Mouse (Mus musculus) kidney, postnatal 0 days (tissue): ENCODE results near the gene Mgat2. TPM values are rescaled to one million over a fixed set of nuclear protein-coding genes. Genes with fewer than 3 reads are reported as not detected.
"Not testable (repeated sequence)": the region's sequence is repeated elsewhere in the genome, so short reads cannot be mapped to it uniquely, and the experiment has no call there.

Experiments
- ATAC-seq: fragments of 200-750 bp; cut with Nextera tagmentation; replicated peaks from 2 replicates; pipeline ENCODE4 v1.8.0; 2017; ENCODE audit warnings: low read depth, moderate number of reproducible peaks, moderate TSS enrichment, moderate library complexity; ENCODE audit not compliant: low FRiP score
- DNase-seq: peaks from one replicate; pipeline ENCODE4 v3.0.0-alpha.2; 2016; ENCODE audit warnings: low spot score
- H3K27ac ChIP-seq: fragments of 300-500 bp; sonication (generic); 2 replicates; pipeline ENCODE4 v1.5.1; 2014; ENCODE audit warnings: mild to moderate bottlenecking
- H3K27me3 ChIP-seq: fragments of 300-500 bp; sonication (generic); 2 replicates; pipeline ENCODE4 v1.6.1; 2014; ENCODE audit warnings: low read length, mixed read lengths; ENCODE audit not compliant: insufficient read depth
- H3K36me3 ChIP-seq: fragments of 300-500 bp; sonication (generic); 2 replicates; pipeline ENCODE4 v1.6.1; 2014; ENCODE audit warnings: low read length, mixed read lengths; ENCODE audit not compliant: insufficient read depth
- H3K4me1 ChIP-seq: fragments of 300-500 bp; sonication (generic); replicated peaks from 2 replicates; pipeline ENCODE4 v1.6.1; 2014; ENCODE audit warnings: antibody characterized with exemption, low read length, mixed read lengths; ENCODE audit not compliant: insufficient read depth
- H3K4me2 ChIP-seq: fragments of 300-500 bp; sonication (generic); 2 replicates; pipeline ENCODE4 v1.6.1; 2014; ENCODE audit warnings: mild to moderate bottlenecking, low read length, moderate library complexity, mixed read lengths
- H3K4me3 ChIP-seq: fragments of 300-500 bp; sonication (generic); replicated peaks from 2 replicates; pipeline ENCODE4 v1.5.1; 2014; ENCODE audit warnings: low read depth, low read length
- H3K9ac ChIP-seq: fragments of 300-500 bp; sonication (generic); 2 replicates; pipeline ENCODE4 v1.6.1; 2014; ENCODE audit warnings: low read depth, low read length
- H3K9me3 ChIP-seq: fragments of 300-500 bp; sonication (generic); replicated peaks from 2 replicates; pipeline ENCODE4 v1.6.1; 2016; ENCODE audit warnings: low read length, inconsistent platforms, mixed read lengths
- CTCF ChIP-seq: IDR thresholded peaks from 2 replicates; pipeline ENCODE4 v1.5.1; 2016; ENCODE audit warnings: antibody characterized with exemption, low read depth, mild to moderate bottlenecking, moderate library complexity
- WGBS: fragments of 180-500 bp; shearing (Covaris S2); extraction: QIAGEN DNeasy Blood & Tissue Kit; methylation state at CpG from one replicate; pipeline ENCODE4 v1.1.7; 2014; 5-methylcytosine and 5-hydroxymethylcytosine counted together
- polyA plus RNA-seq: library from polyadenylated mRNA; unstranded; fragments of >200 nt; fragmentation: Nextera tagmentation; extraction: Ambion mirVana; gene quantifications from 2 replicates; pipeline ENCODE4 v1.2.1, GENCODE M21; 2015

The Mgat2 gene
- polyA plus RNA-seq, 1 experiment from 2014 or later: 81.5 TPM

DNA sequence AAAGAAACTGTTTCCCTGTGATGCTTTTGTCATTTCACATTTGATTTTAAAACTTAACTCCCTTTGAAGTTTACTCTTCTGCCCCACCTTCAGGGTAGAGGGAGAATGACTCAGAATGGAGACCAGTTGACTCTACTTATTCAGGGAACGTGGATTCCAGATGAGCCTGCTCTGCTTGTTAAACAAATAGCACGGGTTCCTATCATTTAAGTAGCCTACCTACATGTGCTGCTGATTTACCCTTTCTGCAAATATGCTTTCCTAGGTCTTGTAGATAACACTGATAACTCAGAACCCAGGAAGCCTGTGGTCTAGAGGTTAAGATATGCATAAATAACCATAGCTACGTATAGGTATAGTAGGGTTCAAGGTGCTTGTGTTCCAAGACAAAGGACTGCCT, 19.1 kb upstream of the Mgat2 start:
- no peak overlapping the region for H3K4me2 ChIP-seq
- 0 out of 2 replicates have a peak, but pooled peaks cover 9% of the 10 kb centered on the region for H3K4me1 ChIP-seq
- no peak overlapping the region for H3K4me3 ChIP-seq
- no peaks in the 10 kb centered on the region for H3K27me3 ChIP-seq
- H3K27ac ChIP-seq: no peak overlapping the region
- H3K36me3 ChIP-seq: no peaks in the 10 kb centered on the region
- ATAC-seq (no peak), DNase-seq (no peak)
- H3K9ac ChIP-seq: no peak overlapping the region
- H3K9me3 ChIP-seq: no peaks in the 10 kb centered on the region
- WGBS: 59% methylated on average over 3 of the region's 3 CpGs
- TF ChIP-seq CTCF: no peak

DNA sequence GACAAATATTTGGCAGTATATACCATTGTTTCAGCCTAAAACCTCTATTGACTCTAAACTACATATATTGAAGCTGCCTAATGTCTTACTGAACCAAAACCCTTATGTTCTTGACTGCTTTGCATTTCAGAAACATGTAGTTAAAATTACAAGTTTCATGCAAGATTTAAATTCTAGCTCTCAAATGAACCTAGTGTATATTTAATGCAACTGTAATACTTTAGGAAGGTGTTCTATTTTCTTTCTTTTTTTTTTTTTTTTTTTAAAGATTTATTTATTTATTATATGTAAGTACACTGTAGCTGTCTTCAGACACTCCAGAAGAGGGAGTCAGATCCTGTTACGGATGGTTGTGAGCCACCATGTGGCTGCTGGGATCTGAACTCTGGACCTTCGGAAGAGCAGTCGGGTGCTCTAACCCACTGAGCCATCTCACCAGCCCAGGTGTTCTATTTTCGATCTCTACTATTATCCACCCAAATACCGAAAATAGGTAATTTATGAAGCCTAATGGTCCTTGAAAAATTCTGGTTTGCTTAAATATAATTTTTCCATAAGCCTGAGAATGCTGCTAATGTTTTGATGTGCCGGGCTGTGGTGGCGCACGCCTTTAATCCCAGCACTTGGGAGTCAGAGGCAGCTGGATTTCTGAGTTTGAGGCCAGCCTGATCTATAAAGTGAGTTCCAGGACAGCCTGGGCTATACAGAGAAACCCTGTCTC, 16.9 kb upstream of the Mgat2 start:
- 70% methylated on average over 8 of the region's 8 CpGs for WGBS
- H3K4me3 ChIP-seq, H3K27me3 ChIP-seq, ATAC-seq, H3K27ac ChIP-seq, H3K9me3 ChIP-seq, H3K9ac ChIP-seq, H3K4me1 ChIP-seq, H3K4me2 ChIP-seq, DNase-seq, H3K36me3 ChIP-seq: not testable (repeated sequence)

DNA sequence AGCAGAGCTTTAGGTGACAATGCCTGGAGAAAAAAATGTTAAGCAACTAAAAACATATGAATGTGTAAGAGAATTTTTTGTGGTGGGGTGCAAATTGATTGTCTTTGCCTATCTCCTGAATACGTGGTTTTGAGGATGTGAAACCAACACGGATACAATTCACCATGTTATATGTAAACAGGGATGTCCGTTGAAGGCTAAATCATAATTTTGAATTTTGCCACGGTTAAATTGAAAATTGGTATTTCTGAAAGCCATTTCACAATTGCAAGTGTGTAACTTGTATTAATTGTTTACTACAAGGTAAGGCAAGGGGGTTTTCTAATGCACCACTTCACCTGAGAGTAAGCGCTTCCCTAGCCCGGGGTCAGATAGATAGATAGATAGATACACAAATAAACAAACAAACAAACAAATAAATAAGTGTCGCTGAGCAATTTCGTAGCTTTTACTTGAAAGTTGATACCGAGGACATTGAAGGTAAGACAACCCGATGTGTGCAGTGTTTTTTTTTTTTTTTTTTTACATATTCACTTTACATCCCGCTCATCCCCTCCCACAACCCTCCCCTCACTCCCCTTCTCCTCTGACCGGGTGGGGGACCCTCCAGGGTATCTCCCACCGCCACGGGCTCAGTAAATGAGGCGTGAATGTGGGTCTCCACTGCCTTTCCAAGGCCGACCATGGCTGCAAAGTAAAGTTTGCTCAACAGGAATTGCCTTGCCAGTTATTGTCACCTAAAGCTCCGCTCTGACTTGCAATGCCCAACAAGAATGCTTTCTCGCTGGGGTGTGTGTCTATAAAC, 16.1 kb upstream of the Mgat2 start:
- Histone ChIP-seq H3K4me3 (peak overlapping the region; percentile 73), H3K9me3 (no peaks in the 10 kb centered on the region), H3K36me3 (no peaks in the 10 kb centered on the region), H3K4me1 (0 out of 2 replicates have a peak, but pooled peaks cover 9% of the 10 kb centered on the region), H3K27me3 (no peaks in the 10 kb centered on the region), H3K27ac (peak overlapping the region; percentile 55; the same call in 1 of the 2 replicates), H3K4me2 (peak overlapping the region; percentile 97), H3K9ac (peak overlapping the region; percentile 67)
- DNase-seq (no peak), ATAC-seq (no peak)
- 8% methylated on average over 18 of the region's 18 CpGs for WGBS
- TF ChIP-seq CTCF: no peak

DNA sequence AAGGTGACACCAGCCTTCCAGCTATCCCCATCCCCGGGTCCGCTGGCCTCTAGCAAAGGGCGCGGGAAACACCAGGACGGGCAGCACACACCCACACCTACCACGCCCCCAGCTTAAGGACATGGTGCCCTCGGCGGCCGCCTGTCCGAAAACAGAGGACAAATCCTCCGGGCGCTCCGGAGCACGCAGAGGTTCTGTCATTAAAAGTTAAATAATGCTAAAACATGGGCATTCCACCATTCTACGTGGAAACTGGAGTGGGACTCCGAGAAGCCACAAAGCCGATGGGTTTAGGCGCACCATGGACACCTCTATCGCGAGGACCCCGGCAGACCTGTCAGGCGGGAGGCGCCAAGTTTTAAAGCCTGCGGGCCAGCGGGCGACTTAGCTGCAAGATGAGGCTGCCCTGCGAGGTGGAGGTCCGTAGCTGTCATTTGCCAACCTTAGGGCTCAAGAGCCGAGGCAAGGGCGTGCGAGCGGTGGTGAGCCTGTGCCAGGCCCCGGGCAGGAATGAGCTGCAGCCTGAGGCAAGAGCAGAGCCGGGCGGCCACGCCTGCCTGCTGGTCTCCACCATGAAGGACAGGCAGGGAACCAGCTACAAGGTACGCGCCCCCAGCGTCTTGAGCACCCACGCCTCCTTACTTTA, 15.4 kb upstream of the Mgat2 start, which contains the start of gene Lrr1:
Gene Lrr1 (plus strand): TSS at position 354 of the 646 bp plus-strand sequence.
- peak within 1 kb of the TSS; percentile 97 for H3K4me2 ChIP-seq
- under 1% methylated on average over 40 of the region's 40 CpGs for WGBS

DNA sequence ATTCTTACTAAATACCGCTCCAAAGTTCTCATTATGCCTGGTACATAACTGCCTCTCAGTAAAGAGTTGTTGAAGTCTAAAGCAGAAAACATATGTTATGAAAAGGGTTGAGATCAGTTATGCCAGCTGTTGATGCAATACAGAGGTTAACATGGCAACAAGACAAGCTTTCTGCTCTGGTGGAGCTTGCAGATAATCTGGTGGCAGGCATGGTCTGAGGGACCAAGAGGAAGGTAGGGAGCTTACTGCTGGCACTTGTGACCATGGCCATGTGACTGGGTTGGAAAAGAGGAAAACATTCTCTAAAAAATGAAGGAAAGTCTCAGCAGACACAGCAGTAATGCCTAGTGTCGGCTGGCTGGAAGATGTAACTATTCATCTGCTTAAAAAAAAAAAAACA, 12.7 kb upstream of the Mgat2 start:
- WGBS: 88% methylated on average over 2 of the region's 2 CpGs
- Histone ChIP-seq H3K4me3 (no peak overlapping the region), H3K9ac (no peak overlapping the region), H3K27ac (no peak overlapping the region), H3K4me2 (no peak overlapping the region), H3K36me3 (0 out of 2 replicates have a peak, but pooled peaks cover 4% of the 10 kb centered on the region), H3K27me3 (no peaks in the 10 kb centered on the region), H3K9me3 (no peaks in the 10 kb centered on the region), H3K4me1 (0 out of 2 replicates have a peak, but pooled peaks cover 9% of the 10 kb centered on the region)
- no peak for TF ChIP-seq CTCF
- no peak for DNase-seq
- ATAC-seq: no peak

More for the DNA sequence above, 15.4 kb upstream of the Mgat2 start, which contains the start of gene Lrr1:
- Histone ChIP-seq H3K9me3 (no peaks in the 10 kb centered on the region), H3K36me3 (no peaks in the 10 kb centered on the region), H3K27me3 (no peaks in the 10 kb centered on the region), H3K4me3 (peak within 1 kb of the TSS; percentile 73), H3K4me1 (0 out of 2 replicates have a peak, but pooled peaks cover 9% of the 10 kb centered on the region), H3K27ac (peak within 1 kb of the TSS; percentile 55; the same call in 1 of the 2 replicates), H3K9ac (peak within 1 kb of the TSS; percentile 67)
- ATAC-seq (peak; percentile 88), DNase-seq (peak; percentile 91)
- TF ChIP-seq CTCF: no peak

DNA sequence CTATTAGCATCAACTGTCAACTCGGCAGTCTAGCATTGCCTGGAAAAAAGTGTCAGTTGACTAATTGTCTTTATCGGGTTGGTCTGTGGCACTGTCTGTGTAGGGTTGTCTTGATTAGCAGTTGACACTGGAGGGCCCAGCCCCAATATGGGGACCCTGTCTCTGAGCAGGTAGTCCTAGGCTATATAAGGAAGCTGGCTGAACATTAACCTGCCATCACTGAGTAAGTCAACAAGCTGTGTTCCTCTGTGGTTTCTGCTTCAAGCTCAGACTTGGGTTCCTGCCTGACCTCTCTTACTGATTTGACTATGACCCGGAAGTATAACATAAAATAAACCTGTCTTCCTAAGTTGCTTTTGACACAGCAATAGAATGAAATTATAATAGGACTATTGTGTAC, 8.0 kb upstream of the Mgat2 start:
- H3K4me1 ChIP-seq: no peaks in the 10 kb centered on the region
- no peaks in the 10 kb centered on the region for H3K9me3 ChIP-seq
- H3K4me2 ChIP-seq: no peak overlapping the region
- no peak overlapping the region for H3K27ac ChIP-seq
- WGBS: 92% methylated on average over 3 of the region's 3 CpGs
- no peaks in the 10 kb centered on the region for H3K27me3 ChIP-seq
- no peak overlapping the region for H3K4me3 ChIP-seq
- no peak overlapping the region for H3K9ac ChIP-seq
- no peak for TF ChIP-seq CTCF
- no peak for ATAC-seq
- H3K36me3 ChIP-seq: 0 out of 2 replicates have a peak, but pooled peaks cover 4% of the 10 kb centered on the region
- DNase-seq: no peak
